Mouse (Mus musculus) E14TG2a.4 (cell line): ENCODE measurements around the gene Rogdi.

Experiments
- CTCF ChIP-seq: conservative IDR thresholded peaks from 2 replicates; pipeline ENCODE4 v1.5.1; 2014; ENCODE audit warnings: low read length
- NANOG ChIP-seq: IDR thresholded peaks from 2 replicates; pipeline ENCODE4 v1.6.1; 2014; ENCODE audit warnings: borderline replicate concordance, low read length, mixed read lengths
- POU5F1 ChIP-seq: IDR thresholded peaks from 2 replicates; pipeline ENCODE4 v1.6.1; 2014; ENCODE audit warnings: low read length, borderline replicate concordance

GRCm38 (mm10) chr16:5000611-5001010, 12.7 kb downstream of the Rogdi start:
- TF ChIP-seq CTCF (no peak), NANOG (no peak), POU5F1 (no peak)
